Mouse (Mus musculus): Measurements from ENCODE around the gene Ctnna3.

GRCm38 (mm10) chr10:64133461-64133860 lies 703.6 kb downstream of the Ctnna3 start:
- TF ChIP-seq CTCF (IDR thresholded peaks at IDR 0.05; ENCODE audit: low read depth) (no peak), EP300 (IDR thresholded peaks at IDR 0.05; ENCODE audit: low read depth) (no peak)

Measured in liver, postnatal 0 days (tissue).